Mouse (Mus musculus) erythroblast, embryonic 14.5 days (primary cell): ENCODE results near the gene Pgm5.

Experiments used
- GATA1 ChIP-seq: IDR thresholded peaks from 2 replicates; pipeline ENCODE4 v1.6.1; 2012; ENCODE audit warnings: low read length, inconsistent platforms, mixed read lengths
- TAL1 ChIP-seq: IDR thresholded peaks from 3 replicates; pipeline ENCODE4 v1.6.1; 2012; ENCODE audit warnings: low read length, inconsistent platforms, mixed read lengths

- no peak for TF ChIP-seq GATA1
- TF ChIP-seq TAL1, result no peak
Observed at GRCm38 (mm10) chr19:24770345-24770744, 91.3 kb downstream of the Pgm5 start.
